28 mouse cellular contexts compared by ENCODE assay signal in genomic region chr17:40808071-40808470, GRCm38 (mm10). TPM values are rescaled to one million over a fixed set of nuclear protein-coding genes. Genes with fewer than 3 reads are reported as not detected.
A peak's percentile ranks its signal among the peaks of the same experiment; 100 is the strongest.
DNase-seq lines count a peak whose midpoint lies in the region; ATAC-seq and TF ChIP-seq lines count a peak whose summit lies in the region.
"Had no signal": no experiment of that assay in that cellular context is flagged by ENCODE, and none has a peak within 500 bp of the region (broad histone marks: within the 10 kb centered on the region; RNA-seq: fewer than 3 reads in every experiment).

No protein-coding gene starts in this region.

- H3K4me3 ChIP-seq in MEL (ENCODE audit: control insufficient read depth in 1 of 2, insufficient read depth in 1 of 2, low read depth in 2 of 2, low read length in 2 of 2): no peak overlapping the region
- H3K4me3 ChIP-seq in liver, embryonic 12.5 days: no peak overlapping the region
- H3K4me3 ChIP-seq in liver, embryonic 16.5 days (ENCODE audit: low read depth, low read length): no peak overlapping the region
- H3K4me3 ChIP-seq: embryonic facial prominence, embryonic 15.5 days; forebrain, embryonic 13.5 days; heart, embryonic 10.5 days; hindbrain, embryonic 12.5 days had no signal

- H3K79me2 ChIP-seq in MEL (ENCODE audit: control insufficient read depth, insufficient read depth, low read length, poor library complexity): peaks cover 1% of the 10 kb centered on the region

- H3K9me3 ChIP-seq in MEL (replicated peaks; ENCODE audit: insufficient read depth, low read length): no peaks in the 10 kb centered on the region
- H3K9me3 ChIP-seq in liver, embryonic 12.5 days (replicated peaks): no peaks in the 10 kb centered on the region
- H3K9me3 ChIP-seq in liver, embryonic 16.5 days (replicated peaks; ENCODE audit: control insufficient read depth, low read length): no peaks in the 10 kb centered on the region
- H3K9me3 ChIP-seq: embryonic facial prominence, embryonic 15.5 days; forebrain, embryonic 13.5 days; G1E; heart, embryonic 10.5 days; hindbrain, embryonic 12.5 days had no signal

- no peak for TF ChIP-seq RAD21 in MEL (IDR thresholded peaks at IDR 0.05; ENCODE audit: low read depth, low read length)

- intact Hi-C loops in left cerebral cortex, postnatal 25 days (cut with DNase I): no loop called here

- no peak for TF ChIP-seq CTCF in MEL (IDR thresholded peaks at IDR 0.05 in 2 of 3, conservative IDR thresholded peaks at IDR 0.05 in 1 of 3; ENCODE audit: control insufficient read depth in 1 of 3, insufficient read depth in 1 of 3, low read depth in 2 of 3, low read length in 3 of 3, poor library complexity in 1 of 3, severe bottlenecking in 1 of 3)

- peaks cover 28 to 33% of the 10 kb centered on the region in 2 experiments for H3K4me1 ChIP-seq in MEL (ENCODE audit: control insufficient read depth in 1 of 2, insufficient read depth in 2 of 2, low read length in 2 of 2)
- H3K4me1 ChIP-seq in liver, embryonic 12.5 days: peaks cover 45% of the 10 kb centered on the region
- peaks cover 27% of the 10 kb centered on the region for H3K4me1 ChIP-seq in liver, embryonic 16.5 days (ENCODE audit: control insufficient read depth, low read depth, low read length)
- H3K4me1 ChIP-seq: embryonic facial prominence, embryonic 15.5 days; forebrain, embryonic 13.5 days; heart, embryonic 10.5 days; hindbrain, embryonic 12.5 days had no signal

- H3K27me3 ChIP-seq in MEL (ENCODE audit: control insufficient read depth in 1 of 2, insufficient read depth in 2 of 2, low read length in 2 of 2): no peaks in the 10 kb centered on the region
- H3K27me3 ChIP-seq in liver, embryonic 12.5 days (replicated peaks): no peaks in the 10 kb centered on the region
- no peaks in the 10 kb centered on the region for H3K27me3 ChIP-seq in liver, embryonic 16.5 days (ENCODE audit: control insufficient read depth, insufficient read depth, low read depth, low read length)
- H3K27me3 ChIP-seq: embryonic facial prominence, embryonic 15.5 days; forebrain, embryonic 13.5 days; hindbrain, embryonic 12.5 days; Patski had no signal

- peak overlapping the region; percentile 66 for H3K4me2 ChIP-seq in liver, embryonic 12.5 days
- peak overlapping the region; percentile 35 for H3K4me2 ChIP-seq in liver, embryonic 16.5 days (ENCODE audit: low read depth, low read length)
- H3K4me2 ChIP-seq: embryonic facial prominence, embryonic 15.5 days; forebrain, embryonic 13.5 days; hindbrain, embryonic 12.5 days had no signal

- DNase-seq in 3T3-L1 (ENCODE audit: low read depth, low spot score) (peak; percentile 91), MEL (ENCODE audit: low read depth, low spot score) (no peak)
- DNase-seq in urinary bladder, postnatal 14 days (ENCODE audit: low spot score): no peak
- no peak for DNase-seq in heart, adult 8-10 months (ENCODE audit: low spot score)
- no peak for DNase-seq in left cerebral cortex, postnatal 25 days (ENCODE audit: low spot score in 2 of 2)
- DNase-seq: adrenal gland, postnatal 14 days; cerebellum, adult 18-20 months; cerebellum, adult 9-11 months; embryo, embryonic 11 days; forebrain, postnatal 0 days; gastrocnemius, postnatal 25 days; heart, postnatal 10 days; heart, postnatal 4 days had no signal

- TF ChIP-seq POLR2A in MEL (IDR thresholded peaks at IDR 0.05; ENCODE audit: control insufficient read depth in 1 of 2, insufficient read depth in 1 of 2, low read depth in 1 of 2, low read length in 2 of 2, poor library complexity in 1 of 2): no peak

- peaks cover 0 to 47% of the 10 kb centered on the region in 2 experiments; a peak in 2 of 4 replicates for H3K36me3 ChIP-seq in MEL (ENCODE audit: control insufficient read depth in 1 of 2, insufficient read depth in 2 of 2, low read length in 2 of 2)
- H3K36me3 ChIP-seq in liver, embryonic 12.5 days: no peaks in the 10 kb centered on the region
- H3K36me3 ChIP-seq in liver, embryonic 16.5 days (ENCODE audit: control insufficient read depth, insufficient read depth): no peaks in the 10 kb centered on the region
- H3K36me3 ChIP-seq: embryonic facial prominence, embryonic 15.5 days; G1E; heart, embryonic 10.5 days; hindbrain, embryonic 12.5 days had no signal

- no peak for TF ChIP-seq EP300 in MEL (IDR thresholded peaks at IDR 0.05; ENCODE audit: low read depth in 1 of 2, low read length in 2 of 2)

- no peak for ATAC-seq in liver, embryonic 12.5 days
- ATAC-seq in liver, embryonic 16.5 days (ENCODE audit: low read depth): no peak
- ATAC-seq: activated CD4-positive, CD25-positive, alpha-beta regulatory T cell, adult 4 months; forebrain, embryonic 13.5 days; forebrain, postnatal 0 days; hindbrain, embryonic 16.5 days; Patski had no signal

- H3K27ac ChIP-seq in MEL (ENCODE audit: control insufficient read depth, low read depth, low read length): peak overlapping the region; percentile 71
- peak overlapping the region; percentile 84 for H3K27ac ChIP-seq in liver, embryonic 12.5 days
- peak overlapping the region; percentile 81 for H3K27ac ChIP-seq in liver, embryonic 16.5 days (ENCODE audit: low read length)
- H3K27ac ChIP-seq: embryonic facial prominence, embryonic 15.5 days; forebrain, embryonic 13.5 days; heart, embryonic 10.5 days; hindbrain, embryonic 12.5 days had no signal

- H3K9ac ChIP-seq in MEL (ENCODE audit: control insufficient read depth, low read depth, low read length, poor library complexity, severe bottlenecking): no peak overlapping the region
- peak overlapping the region; percentile 48 for H3K9ac ChIP-seq in liver, embryonic 12.5 days
- 0 out of 2 replicates have a peak overlapping the region, but pooled peaks have one; percentile 11 for H3K9ac ChIP-seq in liver, embryonic 16.5 days (ENCODE audit: low read depth, low read length)
- H3K9ac ChIP-seq: embryonic facial prominence, embryonic 15.5 days; forebrain, embryonic 13.5 days; forebrain, postnatal 0 days; hindbrain, embryonic 12.5 days had no signal

TF ChIP-seq in MEL, 35 proteins besides CTCF, POLR2A, EP300 and RAD21:
- TF ChIP-seq CHD2 (IDR thresholded peaks at IDR 0.05; ENCODE audit: low read length): no peak
- no peak for TF ChIP-seq TAL1 (IDR thresholded peaks at IDR 0.05; ENCODE audit: low read length)
- TF ChIP-seq GATA1 (IDR thresholded peaks at IDR 0.05; ENCODE audit: low read depth, low read length): no peak
- TF ChIP-seq CHD1 (IDR thresholded peaks at IDR 0.05; ENCODE audit: low read depth, low read length): no peak
TF ChIP-seq in MEL: peak in this region for 0.

RNA-seq across cellular contexts. Expression of gene Crisp2, which starts 1.3 kb away (rescaled TPM):
- 1.4 and 2.3 TPM in 2 replicates for total RNA-seq in MEL (2012; rRNA removed)
- polyA plus RNA-seq in MEL (2012; ENCODE audit: insufficient read depth in 1 of 2, insufficient read length in 2 of 2, low read depth in 1 of 2, low replicate concordance in 2 of 2, missing spikeins in 1 of 2): 1 to 10 TPM in 1 of 2 experiments, not detected in 1; 1.2 TPM
- polyA plus RNA-seq in liver, embryonic 12.5 days (2016; fragmentation: Nextera tagmentation; extraction: Ambion mirVana): 0.08 and 0.17 TPM in 2 replicates
- 0.08 and 0.27 TPM in 2 replicates for polyA plus RNA-seq in liver, embryonic 16.5 days (2015; fragmentation: Nextera tagmentation; extraction: Ambion mirVana)
- total RNA-seq in heart, adult 8-10 months (2022): not detected
- total RNA-seq in left cerebral cortex, postnatal 25 days (2021): not detected
- total RNA-seq: adrenal gland, adult 18-20 months; adrenal gland, postnatal 14 days; forebrain, postnatal 0 days; gastrocnemius, adult 18-20 months; gastrocnemius, postnatal 25 days; heart, postnatal 10 days; heart, postnatal 4 days had no signal
- polyA plus RNA-seq: activated CD4-positive, CD25-positive, alpha-beta regulatory T cell, adult 4 months; embryonic facial prominence, embryonic 11.5 days; forebrain, embryonic 13.5 days; forebrain, postnatal 0 days; heart, embryonic 10.5 days; heart, embryonic 14.5 days; hindbrain, embryonic 12.5 days; hindbrain, embryonic 16.5 days; intestine, embryonic 14.5 days had no signal

RNA-seq across cellular contexts. Expression of gene Rhag, which starts 2.9 kb away (rescaled TPM):
- 17.8 and 24.4 TPM in 2 replicates for total RNA-seq in MEL (2012; rRNA removed)
- polyA plus RNA-seq in MEL (2012; ENCODE audit: insufficient read depth in 1 of 2, insufficient read length in 2 of 2, low read depth in 1 of 2, low replicate concordance in 2 of 2, missing spikeins in 1 of 2): 10 to 100 TPM in 1 of 2 experiments, not detected in 1; 91.3 TPM
- polyA plus RNA-seq in liver, embryonic 12.5 days (2016; fragmentation: Nextera tagmentation; extraction: Ambion mirVana): 216 and 219 TPM in 2 replicates
- polyA plus RNA-seq in liver, embryonic 16.5 days (2015; fragmentation: Nextera tagmentation; extraction: Ambion mirVana): 223 and 224 TPM in 2 replicates
- under 1 TPM in 1 of 4 experiments, not detected in 3; 0.23 TPM for total RNA-seq in heart, adult 8-10 months (2022)
- total RNA-seq in left cerebral cortex, postnatal 25 days (2021): not detected
- total RNA-seq: adrenal gland, adult 18-20 months; forebrain, postnatal 0 days; gastrocnemius, adult 18-20 months; gastrocnemius, postnatal 25 days; heart, postnatal 10 days had no signal
- polyA plus RNA-seq: forebrain, postnatal 0 days; Patski had no signal

Comparison
In these comparisons a context has a peak if more than half of its experiments do, and no peak if none do; other contexts are left out.
1. RNA of gene Rhag, which starts 2.9 kb away (total RNA-seq): 17.8 to 24.4 TPM in MEL; 0.23 TPM in heart, adult 8-10 months and not detected in left cerebral cortex, postnatal 25 days; every median in the first group is over 10 times any median in the second.
2. Peak in every context shown above with its lines, with median percentiles within 50 percentile points of each other: H3K27ac ChIP-seq.